Mouse (Mus musculus): ENCODE results near the gene Serpinf1.

- TF ChIP-seq CTCF (IDR thresholded peaks at IDR 0.05; ENCODE audit: low read depth, low read length) (0 out of 2 replicates have a peak, but pooled peaks have one; percentile 21), TAL1 (conservative IDR thresholded peaks at IDR 0.05; ENCODE audit: low read depth, low read length) (no peak), POLR2AphosphoS5 (IDR thresholded peaks at IDR 0.05; ENCODE audit: insufficient replicate concordance, low read depth, low read length) (no peak)
Measured at GRCm38 (mm10) chr11:75434138-75434537, 11.6 kb upstream of the Serpinf1 start.

Data from G1E (cell line).